Mouse (Mus musculus) brain, embryonic 14.5 days (tissue): ENCODE results near the gene Nr4a1. TPM values are rescaled to one million over a fixed set of nuclear protein-coding genes. Genes with fewer than 3 reads are reported as not detected.

ENCODE experiments used
- DNase-seq: peaks from one replicate; pipeline ENCODE4 v3.0.0-alpha.2; 2011; ENCODE audit warnings: low read depth
- CTCF ChIP-seq: fragments of 200-500 bp; IDR thresholded peaks from 2 replicates; pipeline ENCODE4 v1.5.1; 2012; ENCODE audit warnings: inconsistent platforms, mild to moderate bottlenecking, moderate library complexity, borderline replicate concordance; ENCODE audit not compliant: insufficient read depth, insufficient read length; ENCODE audit errors: extremely low read depth
- POLR2A ChIP-seq: fragments of 200-500 bp; IDR thresholded peaks from 2 replicates; pipeline ENCODE4 v1.6.1; 2012; ENCODE audit warnings: mild to moderate bottlenecking, inconsistent platforms, borderline replicate concordance; ENCODE audit not compliant: poor library complexity, insufficient read depth, insufficient read length, severe bottlenecking; ENCODE audit errors: extremely low read depth
- polyA plus RNA-seq: library from polyadenylated mRNA; depleted of rRNA; stranded (reverse); fragments of >200 nt; gene quantifications from 2 replicates; pipeline ENCODE4 v1.2.3, GENCODE M21; 2012

Gene Nr4a1
- polyA plus RNA-seq, 1 experiment = 10.5 TPM

GRCm38 (mm10) chr15:101311087-101311770, 57.2 kb downstream of the Nr4a1 start:
- TF ChIP-seq POLR2A (no peak), CTCF (no peak)
- peak; percentile 19 for DNase-seq

- DNase-seq = no peak
- TF ChIP-seq CTCF (no peak), POLR2A (no peak)
Measured at GRCm38 (mm10) chr15:101312006-101312405, 57.9 kb downstream of the Nr4a1 start.

DNA sequence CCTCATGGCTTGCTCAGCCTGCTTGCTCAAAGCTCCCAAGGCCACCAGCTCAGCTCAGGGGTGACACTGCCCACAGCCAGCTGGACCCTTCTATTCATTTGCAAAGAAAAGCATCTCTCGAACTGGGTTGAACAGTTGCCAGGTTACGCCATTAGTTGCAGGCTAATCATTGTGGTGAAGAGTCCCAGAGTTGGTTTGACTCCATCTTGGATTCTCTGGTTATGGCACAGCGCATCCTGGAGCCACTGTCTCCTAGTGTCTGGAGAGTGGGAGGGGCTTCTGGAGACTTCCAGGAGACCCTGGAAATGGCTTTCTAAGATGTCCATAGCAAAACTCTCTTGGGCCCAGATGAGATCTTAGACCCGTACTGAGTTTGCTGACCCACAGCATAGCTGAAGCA, 61.3 kb downstream of the Nr4a1 start:
- DNase-seq = no peak
- no peak for TF ChIP-seq POLR2A
- no peak for TF ChIP-seq CTCF

DNA sequence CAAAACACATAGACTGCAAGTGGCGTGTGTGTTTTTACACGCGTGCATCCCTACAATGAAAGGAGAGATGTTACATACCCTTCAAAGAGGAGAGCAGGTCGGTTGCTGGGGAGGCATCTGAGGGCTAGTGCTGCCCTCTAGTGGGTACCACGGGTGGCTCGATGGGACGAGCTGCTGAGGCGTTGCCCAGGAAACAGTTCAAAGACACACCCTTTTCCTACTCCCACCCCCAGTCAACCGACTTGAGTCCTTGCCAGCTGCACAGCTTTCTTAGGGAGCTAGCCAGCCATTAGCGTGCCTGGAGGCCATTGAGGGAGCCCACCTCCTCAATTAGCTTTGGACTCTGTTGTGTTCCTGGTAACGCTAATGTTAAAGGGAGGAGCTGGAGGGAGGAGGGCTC, 61.8 kb downstream of the Nr4a1 start:
- DNase-seq = peak; percentile 97
- TF ChIP-seq POLR2A = no peak
- TF ChIP-seq CTCF = peak; percentile 91

DNA sequence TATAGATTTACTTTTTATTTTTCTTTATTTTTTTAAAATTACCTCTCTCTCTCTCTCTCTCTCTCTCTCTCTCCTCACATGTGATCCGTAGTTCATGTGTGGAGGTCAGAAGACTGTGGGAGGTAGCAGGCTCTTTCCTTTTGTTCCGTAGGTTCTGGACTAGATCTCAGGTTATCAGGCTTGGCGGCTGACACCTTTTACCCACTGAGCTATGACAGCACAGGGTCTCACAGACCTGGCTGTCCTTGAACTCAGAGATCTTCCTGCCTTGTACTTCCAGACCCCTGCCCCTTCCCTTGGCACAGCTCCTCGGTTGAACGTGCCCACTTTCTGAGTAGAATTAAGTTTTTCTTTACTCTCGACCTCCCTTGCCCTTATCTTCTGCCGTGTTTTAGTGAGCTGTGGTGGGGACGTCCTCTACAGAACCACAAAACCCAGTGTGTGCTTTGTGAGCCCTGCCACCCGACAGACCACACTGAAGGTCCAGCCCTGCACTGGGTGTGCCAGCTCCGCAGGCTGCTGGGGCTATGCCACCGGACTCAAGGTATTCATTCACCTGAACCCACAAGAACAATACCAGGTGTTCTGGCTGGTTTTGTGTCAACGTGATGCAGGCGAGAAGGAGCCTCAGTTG, 62.3 kb downstream of the Nr4a1 start:
- DNase-seq = no peak
- no peak for TF ChIP-seq CTCF
- no peak for TF ChIP-seq POLR2A

GRCm38 (mm10) chr15:101316913-101317813, 63.1 kb downstream of the Nr4a1 start:
- TF ChIP-seq POLR2A = no peak
- TF ChIP-seq CTCF = no peak
- DNase-seq = no peak

- TF ChIP-seq POLR2A = no peak
- no peak for TF ChIP-seq CTCF
- no peak for DNase-seq
Measured at GRCm38 (mm10) chr15:101317814-101318500, 63.9 kb downstream of the Nr4a1 start.

DNA sequence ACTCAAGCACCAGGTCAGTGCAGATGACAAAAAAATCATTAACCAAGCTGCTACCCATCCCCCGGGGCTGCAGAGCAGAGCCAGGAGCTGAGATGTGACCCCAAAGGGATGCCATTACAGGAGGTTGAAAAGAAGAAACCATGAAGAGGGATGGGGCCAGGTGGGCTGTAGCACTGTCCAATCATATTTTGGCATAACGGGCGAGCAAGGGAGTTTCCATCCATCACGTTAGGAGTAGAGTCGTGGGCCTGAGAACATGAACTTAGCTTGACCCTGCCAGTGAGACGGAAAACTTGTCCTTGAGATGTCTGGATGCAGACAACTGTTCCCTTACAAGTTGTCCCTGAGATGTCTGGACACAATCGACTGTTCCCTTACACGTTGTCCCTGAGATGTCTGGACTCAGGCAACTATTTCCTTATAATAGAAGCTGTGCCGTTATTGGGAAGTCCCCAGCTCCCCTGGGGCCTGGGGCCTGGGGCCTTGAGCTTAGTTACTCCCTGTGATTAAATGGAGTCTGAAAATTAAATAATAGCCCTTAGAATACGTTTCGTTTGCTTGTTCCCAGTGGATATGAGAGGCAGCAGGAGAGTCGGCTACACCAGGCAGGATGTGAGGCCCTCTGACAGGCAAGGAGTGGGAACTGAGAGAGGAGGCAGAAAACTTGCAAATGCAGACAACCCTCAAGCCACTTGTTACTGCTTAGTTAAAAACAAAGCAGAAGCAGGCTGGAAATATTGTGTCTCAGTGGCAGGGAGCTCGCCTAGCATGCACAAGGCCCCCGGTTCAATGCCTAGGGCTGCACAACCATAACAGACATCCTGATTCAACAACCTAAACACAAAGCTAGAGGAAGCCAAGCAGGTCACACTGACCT, 65.1 kb downstream of the Nr4a1 start:
- DNase-seq = no peak
- TF ChIP-seq CTCF (no peak), POLR2A (no peak)

DNA sequence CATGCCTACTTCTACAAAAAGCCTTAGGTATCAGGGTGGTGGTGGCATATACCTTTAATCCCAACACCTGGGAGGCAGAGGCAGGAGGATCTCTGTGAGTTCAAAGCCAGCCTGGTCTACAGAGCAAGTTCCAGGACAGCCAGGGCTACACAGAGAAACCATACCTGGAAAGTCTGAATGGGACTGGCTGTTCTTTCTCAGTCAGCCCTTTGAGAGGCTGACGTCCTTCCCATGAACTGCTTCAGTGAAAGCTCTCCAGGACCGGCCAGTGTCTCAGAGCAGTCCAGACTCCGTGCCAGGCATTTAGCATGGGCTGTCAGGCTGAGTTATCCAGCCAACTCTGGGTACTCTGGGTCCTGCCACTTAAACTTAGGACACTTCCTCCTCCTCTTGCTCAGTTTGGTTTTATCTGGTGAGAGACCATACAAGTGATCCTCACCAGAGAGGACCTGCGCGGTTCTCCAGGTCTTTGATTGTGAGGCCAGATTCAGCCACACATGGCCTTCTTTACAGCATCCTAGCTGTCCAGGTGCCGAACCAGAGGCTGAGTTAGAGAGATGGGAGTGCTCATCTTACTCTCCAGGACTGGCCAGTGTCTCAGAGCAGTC, 66.0 kb downstream of the Nr4a1 start:
- no peak for DNase-seq
- TF ChIP-seq CTCF (no peak), POLR2A (no peak)

DNA sequence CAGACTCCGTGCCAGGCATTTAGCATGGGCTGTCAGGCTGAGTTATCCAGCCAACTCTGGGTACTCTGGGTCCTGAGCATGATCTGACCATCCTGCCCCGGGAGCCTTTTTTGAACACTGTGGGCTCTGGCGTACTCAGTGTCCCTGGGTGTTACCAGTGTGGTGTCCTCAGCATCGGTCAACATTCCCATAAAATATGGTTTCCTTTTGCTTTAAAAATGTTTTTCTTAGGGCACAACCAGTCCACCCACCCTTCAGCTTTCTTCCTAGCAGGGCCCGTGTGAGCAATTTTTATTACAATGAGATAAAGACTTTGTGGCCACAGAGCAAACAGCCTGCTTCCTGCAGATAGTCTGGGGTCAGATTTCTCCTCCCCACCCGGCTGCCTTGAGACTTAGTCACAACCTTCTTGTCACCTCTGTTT, 66.6 kb downstream of the Nr4a1 start:
- no peak for TF ChIP-seq POLR2A

More for the DNA sequence above, 66.6 kb downstream of the Nr4a1 start:
- no peak for DNase-seq
